Mouse (Mus musculus): ENCODE measurements around the gene Top1. TPM values are rescaled to one million over a fixed set of nuclear protein-coding genes. Genes with fewer than 3 reads are reported as not detected.

Gene Top1
- polyA plus RNA-seq, 1 experiment from 2014 or later, result 115 TPM

DNA sequence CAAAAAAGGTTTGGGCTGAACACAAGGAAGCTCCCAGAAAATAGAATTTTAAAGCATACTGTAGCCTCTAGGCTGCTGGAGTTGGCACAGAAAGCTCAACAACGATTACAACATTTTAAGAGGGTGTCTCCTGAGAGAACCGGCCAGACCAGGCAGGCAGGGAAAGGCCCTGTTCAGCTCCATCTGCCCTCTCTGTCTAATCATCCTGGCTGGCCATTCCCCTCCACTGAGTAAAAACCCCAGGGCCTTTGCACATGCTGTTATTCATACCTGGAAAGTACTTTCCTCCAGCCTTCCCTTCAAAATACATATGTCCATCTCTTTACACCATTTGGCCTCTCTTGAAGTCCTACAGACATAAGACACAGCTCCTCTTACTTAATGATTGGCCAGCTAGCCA, 83.7 kb downstream of the Top1 start:
- H3K27ac ChIP-seq (replicated peaks), result no peak overlapping the region
- WGBS, result 82% methylated on average over 2 of the region's 2 CpGs
- peaks cover 39% of the 10 kb centered on the region for H3K4me1 ChIP-seq
- no peaks in the 10 kb centered on the region for H3K9me3 ChIP-seq
- H3K36me3 ChIP-seq (replicated peaks), result peaks cover 38% of the 10 kb centered on the region
- H3K4me3 ChIP-seq, result no peak overlapping the region
- no peak for DNase-seq (ENCODE audit: low spot score)
- H3K27me3 ChIP-seq (replicated peaks; ENCODE audit: low read depth, poor library complexity, severe bottlenecking), result peaks cover 8% of the 10 kb centered on the region; the same call in 1 of the 2 replicates

GRCm38 (mm10) chr2:160729851-160730796, 84.4 kb downstream of the Top1 start:
- DNase-seq (ENCODE audit: low spot score), result no peak
- peaks cover 38% of the 10 kb centered on the region for H3K36me3 ChIP-seq (replicated peaks)
- peak overlapping the region; percentile 95 for H3K4me3 ChIP-seq
- H3K4me1 ChIP-seq, result peaks cover 46% of the 10 kb centered on the region
- H3K27me3 ChIP-seq (replicated peaks; ENCODE audit: low read depth, poor library complexity, severe bottlenecking), result peaks cover 8% of the 10 kb centered on the region; the same call in 1 of the 2 replicates
- 36% methylated on average over 17 of the region's 17 CpGs for WGBS
- no peaks in the 10 kb centered on the region for H3K9me3 ChIP-seq
- H3K27ac ChIP-seq (replicated peaks), result no peak overlapping the region; the same call in 1 of the 2 replicates

DNA sequence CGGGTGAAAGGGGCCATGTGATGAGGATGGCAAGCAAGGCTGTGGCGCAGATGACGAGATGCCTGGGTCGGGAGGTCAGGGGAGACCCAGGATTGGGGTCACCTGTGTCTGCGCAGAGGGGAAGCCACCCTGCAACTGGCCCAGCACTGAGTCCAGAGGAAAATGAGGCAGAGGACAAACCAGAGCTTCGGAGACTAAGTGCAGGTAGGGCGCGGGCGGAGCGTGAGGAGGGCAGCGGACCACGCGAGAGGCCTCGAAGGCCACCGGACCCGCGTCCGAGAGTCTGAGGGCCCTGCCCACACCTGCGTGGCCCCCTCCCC, 85.1 kb downstream of the Top1 start:
- H3K27me3 ChIP-seq (replicated peaks; ENCODE audit: low read depth, poor library complexity, severe bottlenecking), result peaks cover 8% of the 10 kb centered on the region; the same call in 1 of the 2 replicates
- H3K4me1 ChIP-seq, result peaks cover 50% of the 10 kb centered on the region
- peak overlapping the region; percentile 100 for H3K27ac ChIP-seq (replicated peaks)
- 7% methylated on average over 19 of the region's 19 CpGs for WGBS
- H3K9me3 ChIP-seq, result no peaks in the 10 kb centered on the region
- peak overlapping the region; percentile 95 for H3K4me3 ChIP-seq
- no peak for DNase-seq (ENCODE audit: low spot score)
- H3K36me3 ChIP-seq (replicated peaks), result peaks cover 38% of the 10 kb centered on the region

- peaks cover 40% of the 10 kb centered on the region for H3K36me3 ChIP-seq (replicated peaks)
- peak within 1 kb of the TSS; percentile 95 for H3K4me3 ChIP-seq
- 1% methylated on average over 99 of the region's 99 CpGs for WGBS
- peaks cover 8% of the 10 kb centered on the region; the same call in 1 of the 2 replicates for H3K27me3 ChIP-seq (replicated peaks; ENCODE audit: low read depth, poor library complexity, severe bottlenecking)
- peaks cover 55% of the 10 kb centered on the region for H3K4me1 ChIP-seq
- DNase-seq (ENCODE audit: low spot score), result peak; percentile 97
- H3K27ac ChIP-seq (replicated peaks), result peak within 1 kb of the TSS; percentile 100
- H3K9me3 ChIP-seq, result no peaks in the 10 kb centered on the region
These were observed 85.6 kb downstream of the Top1 start, which contains the start of gene Plcg1 for GRCm38 (mm10) chr2:160731117-160731838. Plcg1 (plus strand) TSS chr2:160731300.

DNA sequence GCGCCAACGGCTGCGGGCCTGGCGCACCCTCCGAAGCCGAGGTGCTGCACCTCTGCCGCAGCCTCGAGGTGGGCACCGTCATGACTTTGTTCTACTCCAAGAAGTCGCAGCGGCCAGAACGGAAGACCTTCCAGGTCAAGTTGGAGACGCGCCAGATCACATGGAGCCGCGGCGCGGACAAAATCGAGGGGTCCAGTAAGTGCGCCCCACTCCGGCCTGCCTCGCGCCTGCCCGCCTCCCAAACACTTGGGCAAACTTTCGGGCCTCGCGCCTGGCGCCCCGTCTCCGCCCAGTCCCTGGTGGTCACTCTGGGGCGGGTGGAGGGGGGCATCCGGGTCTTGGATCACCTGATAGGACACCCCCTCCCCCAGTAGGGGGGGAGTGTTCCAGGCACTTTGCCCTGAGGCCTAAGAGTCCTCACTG, 86.2 kb downstream of the Top1 start:
- Histone ChIP-seq H3K4me1 (peaks cover 55% of the 10 kb centered on the region), H3K27me3 (replicated peaks; ENCODE audit: low read depth, poor library complexity, severe bottlenecking) (peaks cover 8% of the 10 kb centered on the region; the same call in 1 of the 2 replicates), H3K27ac (replicated peaks) (peak overlapping the region; percentile 100), H3K36me3 (replicated peaks) (peaks cover 41% of the 10 kb centered on the region), H3K9me3 (no peaks in the 10 kb centered on the region), H3K4me3 (peak overlapping the region; percentile 95)
- DNase-seq (ENCODE audit: low spot score), result peak; percentile 77
- WGBS, result under 1% methylated on average over 32 of the region's 32 CpGs

- Histone ChIP-seq H3K4me3 (peak overlapping the region; percentile 95), H3K27me3 (replicated peaks; ENCODE audit: low read depth, poor library complexity, severe bottlenecking) (peaks cover 8% of the 10 kb centered on the region; the same call in 1 of the 2 replicates), H3K4me1 (peaks cover 55% of the 10 kb centered on the region), H3K36me3 (replicated peaks) (peaks cover 47% of the 10 kb centered on the region), H3K9me3 (no peaks in the 10 kb centered on the region), H3K27ac (replicated peaks) (peak overlapping the region; percentile 100)
- no peak for DNase-seq (ENCODE audit: low spot score)
- 48% methylated on average over 9 of the region's 9 CpGs for WGBS
These were observed 86.8 kb downstream of the Top1 start for GRCm38 (mm10) chr2:160732420-160732995.

DNA sequence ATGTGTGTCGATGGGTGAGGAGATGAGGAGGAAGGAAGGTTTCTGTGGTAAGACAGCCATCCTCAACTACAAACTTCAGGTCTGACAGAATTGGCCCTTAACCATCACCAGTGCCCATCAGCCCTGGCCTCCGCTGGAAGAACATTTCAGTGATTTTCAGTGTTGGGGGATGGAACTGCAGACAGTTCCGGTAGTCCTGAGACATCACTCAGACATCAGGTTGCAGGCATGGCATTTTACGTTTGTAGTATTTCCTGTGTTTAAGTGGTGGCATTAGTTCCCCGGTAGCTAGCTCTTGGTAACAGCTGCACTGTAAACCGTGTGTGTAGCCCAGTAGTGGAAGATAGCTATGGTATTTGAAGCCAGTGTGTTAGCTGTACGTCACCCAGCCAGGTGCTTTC, 87.4 kb downstream of the Top1 start:
- no peak overlapping the region for H3K27ac ChIP-seq (replicated peaks)
- H3K4me3 ChIP-seq, result peak overlapping the region; percentile 95
- H3K27me3 ChIP-seq (replicated peaks; ENCODE audit: low read depth, poor library complexity, severe bottlenecking), result peaks cover 8% of the 10 kb centered on the region; the same call in 1 of the 2 replicates
- H3K9me3 ChIP-seq, result no peaks in the 10 kb centered on the region
- H3K36me3 ChIP-seq (replicated peaks), result peaks cover 54% of the 10 kb centered on the region
- WGBS, result 65% methylated on average over 7 of the region's 7 CpGs
- DNase-seq (ENCODE audit: low spot score), result no peak
- H3K4me1 ChIP-seq, result peaks cover 57% of the 10 kb centered on the region

- 85% methylated on average over 3 of the region's 3 CpGs for WGBS
- Histone ChIP-seq H3K4me3 (peak overlapping the region; percentile 95; the same call in 1 of the 2 replicates), H3K4me1 (peaks cover 69% of the 10 kb centered on the region)
These were observed 88.6 kb downstream of the Top1 start for GRCm38 (mm10) chr2:160734331-160734730.

GRCm38 (mm10) chr2:160735706-160736310, 90.1 kb downstream of the Top1 start:
- DNase-seq (ENCODE audit: low spot score), result no peak
- WGBS, result 89% methylated on average over 5 of the region's 5 CpGs
- no peaks in the 10 kb centered on the region for H3K27me3 ChIP-seq (replicated peaks; ENCODE audit: low read depth, poor library complexity, severe bottlenecking)
- no peak overlapping the region; the same call in 1 of the 2 replicates for H3K4me3 ChIP-seq
- peaks cover 71% of the 10 kb centered on the region for H3K4me1 ChIP-seq
- H3K9me3 ChIP-seq, result no peaks in the 10 kb centered on the region
- no peak overlapping the region for H3K27ac ChIP-seq (replicated peaks)
- peaks cover 80% of the 10 kb centered on the region for H3K36me3 ChIP-seq (replicated peaks)

More at GRCm38 (mm10) chr2:160734331-160734730, 88.6 kb downstream of the Top1 start:
- Histone ChIP-seq H3K9me3 (no peaks in the 10 kb centered on the region), H3K36me3 (replicated peaks) (peaks cover 66% of the 10 kb centered on the region), H3K27ac (replicated peaks) (no peak overlapping the region), H3K27me3 (replicated peaks; ENCODE audit: low read depth, poor library complexity, severe bottlenecking) (peaks cover 8% of the 10 kb centered on the region; the same call in 1 of the 2 replicates)
- no peak for DNase-seq (ENCODE audit: low spot score)

DNA sequence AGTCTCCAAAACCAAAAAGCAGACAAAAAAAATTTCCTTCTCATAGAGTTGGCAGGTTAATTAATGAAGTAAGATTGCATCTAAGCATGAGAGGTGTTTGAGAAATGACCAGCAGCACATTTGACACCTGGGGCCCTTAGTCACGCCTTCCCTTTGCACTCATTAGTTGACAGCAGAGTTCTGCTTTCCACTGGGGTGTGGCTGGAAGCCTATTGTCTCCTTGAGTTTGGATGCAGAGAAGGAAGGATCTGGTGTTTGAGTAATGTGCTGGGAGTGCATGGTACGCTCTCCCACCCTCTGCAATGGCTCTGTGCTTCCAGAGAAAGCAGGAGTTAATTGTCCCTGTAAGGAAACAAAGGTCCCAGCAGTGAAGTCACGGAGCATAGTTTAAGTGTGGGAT, 90.8 kb downstream of the Top1 start:
- Histone ChIP-seq H3K9me3 (no peaks in the 10 kb centered on the region), H3K4me1 (peaks cover 74% of the 10 kb centered on the region), H3K4me3 (no peak overlapping the region), H3K27me3 (replicated peaks; ENCODE audit: low read depth, poor library complexity, severe bottlenecking) (no peaks in the 10 kb centered on the region), H3K36me3 (replicated peaks) (peaks cover 87% of the 10 kb centered on the region), H3K27ac (replicated peaks) (no peak overlapping the region)
- no peak for DNase-seq (ENCODE audit: low spot score)
- 91% methylated on average over 3 of the region's 3 CpGs for WGBS

DNA sequence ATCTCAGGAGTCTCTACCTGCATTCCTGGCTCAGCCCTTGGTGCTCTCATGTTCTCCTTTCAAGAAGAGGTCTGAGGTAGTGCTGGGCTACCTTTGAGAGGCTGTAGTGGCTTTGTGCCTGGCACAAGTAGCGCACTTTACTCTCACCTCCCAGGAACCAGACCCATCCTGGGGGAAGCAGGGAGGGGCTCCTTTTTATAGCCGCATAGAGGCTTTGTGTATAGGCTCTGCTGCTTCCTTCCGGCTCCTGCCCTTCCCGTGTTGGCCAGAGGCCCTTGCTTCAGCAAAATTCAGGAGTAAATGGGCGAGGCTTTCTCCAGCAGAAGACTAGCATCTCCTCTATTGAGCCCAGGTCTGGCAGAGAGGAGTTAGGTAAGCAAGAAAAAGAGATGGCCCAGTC, 92.7 kb downstream of the Top1 start:
- Histone ChIP-seq H3K27me3 (replicated peaks; ENCODE audit: low read depth, poor library complexity, severe bottlenecking) (no peaks in the 10 kb centered on the region), H3K4me1 (peaks cover 61% of the 10 kb centered on the region), H3K36me3 (replicated peaks) (peaks cover 99% of the 10 kb centered on the region), H3K9me3 (no peaks in the 10 kb centered on the region), H3K4me3 (no peak overlapping the region), H3K27ac (replicated peaks) (no peak overlapping the region)
- 83% methylated on average over 5 of the region's 5 CpGs for WGBS
- DNase-seq (ENCODE audit: low spot score), result no peak

All from embryonic facial prominence, embryonic 10.5 days (tissue).